Mouse (Mus musculus) A20 (cell line): ENCODE measurements around the gene Pdzd2.

Experiments
- DNase-seq: peaks from one replicate; pipeline ENCODE4 v3.0.0-alpha.2; 2011; ENCODE audit warnings: low read depth, low spot score

Gene Pdzd2

DNA sequence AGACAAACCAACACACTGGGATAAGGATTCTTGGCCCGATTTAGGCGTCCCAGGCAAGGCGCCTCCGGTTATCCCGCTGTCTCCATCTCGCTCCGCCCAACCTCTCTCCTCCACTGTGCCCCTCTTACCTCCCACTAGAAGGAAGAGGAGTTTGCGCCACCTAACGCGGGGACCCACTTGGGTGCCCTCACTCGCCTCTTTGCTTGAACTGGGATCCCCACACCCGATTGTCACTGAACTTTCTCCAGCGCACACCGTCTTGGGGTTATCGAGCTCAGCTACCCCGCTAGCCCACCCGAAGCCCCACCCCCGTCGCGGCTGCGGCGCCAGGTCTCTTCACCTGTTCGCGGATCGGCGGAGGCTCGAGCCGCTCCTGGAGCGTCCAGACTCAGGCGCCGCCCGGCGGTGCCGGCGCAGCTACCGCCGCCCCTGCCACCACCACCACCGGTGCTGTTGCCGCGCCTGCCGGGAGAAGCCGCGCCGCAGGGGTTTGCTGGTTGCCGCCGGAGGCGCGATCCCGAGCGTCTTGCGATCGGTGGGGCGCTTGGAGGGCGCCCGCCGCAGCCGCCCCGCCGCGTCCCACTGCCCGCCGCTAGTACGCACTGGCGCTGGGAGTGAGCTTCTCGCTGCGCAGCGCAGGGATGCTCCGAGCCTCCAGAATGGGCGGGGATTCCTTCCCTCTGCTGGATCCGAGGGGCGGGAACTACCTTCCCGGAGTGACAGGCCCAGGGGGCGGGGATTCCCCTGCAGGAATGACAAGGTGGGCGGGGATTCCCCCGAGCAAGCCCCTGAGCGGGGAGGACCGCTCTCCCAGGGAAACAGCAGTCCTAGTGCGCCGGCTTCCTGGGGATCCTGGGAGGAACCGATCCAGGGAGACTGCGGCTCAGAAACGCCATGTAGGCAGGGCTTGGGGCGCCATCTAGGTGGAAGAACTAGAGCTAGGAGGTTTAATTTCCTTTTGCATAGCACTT lies at the start of gene Pdzd2:
Gene Pdzd2, minus strand, starts transcription at position 648 of the 971 bp plus-strand sequence.
- no peak for DNase-seq

DNA sequence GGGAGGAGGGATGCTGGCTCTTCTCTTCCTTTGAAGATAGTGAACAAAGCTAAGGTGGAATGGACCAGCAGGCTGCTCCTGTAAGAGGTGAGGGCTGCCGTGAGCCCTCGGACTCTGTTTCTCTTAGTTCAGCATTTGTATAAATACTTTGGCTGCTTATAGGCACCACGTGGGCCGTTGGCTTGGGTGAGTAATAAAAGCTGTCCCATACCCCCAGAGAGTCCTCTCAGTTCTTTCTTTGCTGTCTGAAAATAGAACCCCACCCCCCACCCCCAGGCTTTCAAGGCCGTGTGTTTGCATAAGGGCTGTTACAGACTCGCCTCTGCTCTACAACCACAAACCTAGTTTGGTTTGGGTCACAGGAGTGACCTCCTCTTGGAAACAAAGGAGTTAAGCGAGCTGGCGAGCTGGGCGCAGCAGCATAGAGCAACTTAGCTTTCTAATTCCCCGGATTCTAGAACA lies 49.7 kb upstream of the Pdzd2 start:
- DNase-seq = peak; percentile 86

DNA sequence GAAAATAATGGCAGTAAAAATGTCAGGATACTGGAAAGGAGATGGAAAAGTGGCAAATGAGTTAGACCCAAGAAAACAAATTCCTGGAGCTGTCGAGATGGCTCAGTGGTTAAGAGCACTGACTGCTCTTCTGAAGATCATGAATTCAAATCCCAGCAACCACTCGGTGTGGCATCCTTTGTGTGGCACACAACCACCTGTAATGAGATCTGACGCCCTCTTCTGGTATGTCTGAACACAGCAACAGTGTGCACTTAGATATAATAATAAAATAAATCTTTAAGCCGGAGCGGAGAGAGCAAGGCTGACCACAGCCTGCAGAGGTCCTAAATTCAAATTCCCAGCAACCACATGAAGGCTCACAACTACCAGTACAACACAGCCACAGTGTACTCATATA lies 48.8 kb upstream of the Pdzd2 start:
- DNase-seq = peak; percentile 51

DNA sequence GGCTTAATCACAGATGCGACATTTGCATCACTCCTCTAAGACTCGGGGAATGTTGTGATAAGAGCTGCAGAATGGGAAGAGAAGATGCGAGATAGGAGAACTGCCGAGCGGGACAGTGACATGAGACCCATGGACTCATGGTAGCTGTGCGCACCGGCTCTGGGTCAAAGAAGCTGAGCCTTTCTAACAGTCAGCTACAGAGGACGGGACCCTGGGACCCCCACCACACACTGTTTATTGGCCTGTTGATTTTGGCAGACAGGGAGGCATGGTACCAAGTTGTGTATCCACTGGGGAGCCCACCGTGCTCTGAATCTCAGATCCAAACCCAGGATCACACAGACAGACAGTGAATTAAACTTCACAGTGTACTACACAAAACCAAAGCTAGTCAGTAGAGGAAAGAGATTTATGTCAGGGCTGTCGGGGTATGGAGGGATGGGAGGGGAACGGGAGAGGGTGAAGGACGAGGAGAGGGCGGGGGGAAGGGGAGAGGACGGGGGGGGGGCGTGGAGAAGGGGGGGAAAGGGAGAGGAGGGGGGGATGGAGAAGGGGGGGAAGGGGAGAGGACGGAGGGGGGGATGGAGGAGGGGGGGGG lies 42.1 kb upstream of the Pdzd2 start:
- no peak for DNase-seq

DNA sequence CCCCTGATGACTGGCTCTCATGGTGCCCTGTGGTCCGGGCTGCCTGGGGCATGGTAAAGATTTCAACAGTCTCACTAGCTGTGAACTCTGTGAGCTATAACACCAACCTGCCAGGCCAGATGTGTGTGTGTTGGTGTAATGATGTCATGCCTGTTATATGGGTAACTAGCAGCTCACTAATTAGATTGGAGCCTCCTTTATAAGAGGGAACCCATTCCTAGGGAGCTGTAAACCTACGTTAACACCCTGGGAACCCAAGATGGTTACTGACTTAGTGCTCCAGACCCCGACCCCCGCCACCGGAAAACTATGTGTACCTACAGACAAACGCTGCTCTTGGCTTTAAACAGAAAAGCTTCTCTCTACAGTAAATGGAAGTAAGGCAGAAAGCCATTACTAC lies 41.6 kb upstream of the Pdzd2 start:
- DNase-seq = no peak

DNA sequence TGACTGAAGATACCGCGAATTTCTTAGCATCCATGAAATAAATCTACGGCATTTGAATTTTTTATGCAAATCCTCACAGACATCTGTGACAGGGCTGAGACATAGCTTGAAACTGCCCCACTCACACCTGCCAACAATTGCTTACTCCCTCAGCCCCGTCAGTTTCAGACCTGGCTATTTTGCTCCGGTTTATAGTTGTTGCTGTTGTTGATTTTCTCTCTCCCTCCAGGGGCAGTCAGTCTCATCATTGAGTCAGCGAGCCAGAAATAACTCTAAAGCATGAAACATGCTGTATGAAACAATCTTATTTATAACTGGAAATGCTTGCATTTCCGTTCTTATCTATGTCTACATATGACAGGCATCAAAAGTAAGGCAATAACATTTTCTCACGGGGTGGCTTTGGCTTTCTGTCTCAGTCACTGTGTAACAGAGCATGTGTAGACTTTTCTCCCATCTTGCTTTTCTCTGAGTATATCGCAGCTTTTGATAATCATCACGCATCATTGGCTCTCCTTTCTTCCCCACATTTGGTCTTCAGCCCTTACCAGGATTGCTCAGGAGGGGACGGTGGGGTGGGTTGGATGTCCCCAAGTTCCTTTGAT lies 34.5 kb upstream of the Pdzd2 start:
- peak; percentile 76 for DNase-seq

DNA sequence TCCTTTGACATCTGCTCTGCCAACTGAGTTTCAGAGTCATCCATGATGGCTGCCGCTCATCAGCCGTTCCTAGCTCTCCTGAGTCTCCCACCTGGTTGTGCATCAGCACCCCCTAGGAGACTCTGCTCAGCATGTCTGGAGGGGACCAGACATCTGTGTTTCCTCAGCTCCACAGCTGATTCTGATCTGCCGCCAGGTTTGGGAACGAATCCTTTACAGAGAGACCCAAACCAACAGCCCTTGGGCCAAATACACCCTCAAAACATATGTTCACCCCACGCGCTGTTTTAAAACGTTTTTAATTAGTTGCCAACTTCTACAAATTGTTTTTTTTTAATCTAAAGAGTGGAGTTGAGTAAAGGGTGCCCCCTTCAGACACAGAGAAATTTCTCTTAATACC lies 31.2 kb upstream of the Pdzd2 start:
- no peak for DNase-seq

DNA sequence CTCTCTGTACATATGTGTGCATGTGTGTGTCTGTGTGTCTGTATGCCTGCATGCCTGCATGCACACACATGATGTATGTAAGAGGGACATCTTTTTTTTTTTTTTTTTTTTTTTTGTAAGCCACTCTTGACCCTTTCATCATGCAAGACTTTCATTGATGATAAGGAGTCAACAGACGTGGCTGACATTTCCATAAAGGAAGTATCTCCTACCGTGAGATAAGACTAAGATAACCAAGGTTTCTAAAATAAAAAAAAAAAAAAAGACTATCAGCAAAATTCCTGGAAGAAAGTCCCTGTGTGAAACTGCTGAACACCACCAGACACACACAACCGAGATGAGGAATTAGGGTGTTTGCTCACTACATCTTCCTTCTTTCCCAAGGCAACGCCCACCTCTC lies 27.1 kb upstream of the Pdzd2 start:
- DNase-seq = no peak

DNA sequence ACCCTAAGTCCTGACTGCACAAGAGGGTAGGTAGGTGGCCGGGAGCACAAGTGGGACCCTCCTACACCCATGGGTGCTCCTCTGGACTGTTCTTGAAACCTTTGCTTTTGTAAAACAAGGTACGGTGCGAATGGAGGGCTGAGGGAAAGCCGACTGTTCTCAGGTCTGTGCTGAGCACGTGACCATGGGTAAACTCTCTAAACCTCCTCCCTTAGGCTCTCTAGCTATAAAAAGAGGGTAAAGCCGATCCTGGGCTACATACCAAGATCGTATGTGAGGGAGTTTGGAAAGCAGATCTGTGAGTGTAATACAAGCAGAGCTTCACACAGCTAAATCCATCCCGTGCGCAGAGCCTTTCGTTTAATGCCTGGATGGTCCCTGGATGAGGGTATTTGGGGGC lies 23.4 kb upstream of the Pdzd2 start:
- no peak for DNase-seq

DNA sequence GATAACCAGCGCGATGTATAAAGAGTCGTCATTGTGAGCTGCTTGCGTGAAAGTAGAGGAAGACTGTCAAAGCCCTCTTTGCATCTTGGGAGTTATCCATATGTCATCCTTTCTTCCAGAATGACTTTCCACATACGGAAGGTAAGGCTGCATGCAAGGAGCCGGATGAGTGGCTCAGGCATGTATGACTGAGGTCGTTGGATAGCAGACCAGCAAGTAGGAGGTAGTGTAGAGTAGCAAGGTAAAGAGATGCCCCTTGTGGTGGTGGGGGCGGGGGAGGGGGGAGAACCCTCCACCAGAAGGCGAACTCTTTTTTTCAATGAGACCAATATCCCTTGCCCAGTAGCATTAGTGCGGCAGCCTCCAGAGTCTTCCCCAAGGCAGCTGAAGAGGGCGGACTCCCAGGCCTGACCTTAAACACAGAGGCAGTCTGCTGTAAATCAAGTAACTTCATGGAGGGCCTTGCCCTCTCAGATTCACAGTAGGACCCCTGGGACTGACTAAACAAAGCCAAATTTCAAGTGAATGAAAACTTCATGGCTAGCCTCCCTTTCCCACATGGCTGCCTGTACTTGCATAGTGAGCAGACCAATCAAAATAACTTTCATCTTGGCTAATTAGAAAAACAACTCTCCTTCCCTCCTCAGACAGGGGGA lies 22.7 kb upstream of the Pdzd2 start:
- no peak for DNase-seq

DNA sequence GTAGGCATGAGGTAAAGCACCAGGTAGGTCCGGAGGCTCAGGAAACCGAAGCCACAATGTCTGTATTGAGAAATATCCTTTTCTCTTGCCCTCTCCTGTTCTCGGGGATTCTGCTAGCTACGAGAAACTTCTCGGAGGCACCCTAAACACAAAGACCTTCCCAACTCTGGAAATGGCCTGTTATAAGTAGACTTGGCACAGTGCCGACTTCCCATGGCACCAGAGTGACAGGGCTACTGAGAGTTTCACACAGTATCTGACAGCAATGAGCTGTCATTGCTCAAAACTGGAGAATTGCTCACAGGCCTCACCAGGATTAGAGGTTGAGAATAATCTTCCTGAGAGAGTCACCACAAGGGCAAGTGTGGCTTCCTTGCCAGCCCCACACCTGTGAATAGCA lies 21.0 kb upstream of the Pdzd2 start:
- no peak for DNase-seq

DNA sequence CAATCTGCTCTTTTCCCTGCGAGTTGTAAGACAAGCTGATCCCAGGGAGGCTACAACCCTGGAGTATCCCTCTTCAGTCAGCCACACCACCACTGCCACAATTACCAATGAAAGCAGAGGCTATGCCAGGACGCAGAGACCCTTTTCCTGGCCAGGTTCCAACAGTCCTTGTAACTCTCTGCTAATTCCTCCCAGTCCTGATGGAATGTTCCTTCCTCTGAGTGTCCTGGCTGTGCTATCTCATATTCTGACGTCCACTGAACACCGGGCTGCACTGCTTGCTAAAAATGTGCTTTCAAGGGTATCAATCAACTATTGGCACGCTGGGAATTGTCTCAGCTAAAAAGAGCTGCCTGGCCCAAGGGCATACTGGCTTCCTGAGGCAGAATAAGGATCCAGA lies 18.7 kb upstream of the Pdzd2 start:
- no peak for DNase-seq

DNA sequence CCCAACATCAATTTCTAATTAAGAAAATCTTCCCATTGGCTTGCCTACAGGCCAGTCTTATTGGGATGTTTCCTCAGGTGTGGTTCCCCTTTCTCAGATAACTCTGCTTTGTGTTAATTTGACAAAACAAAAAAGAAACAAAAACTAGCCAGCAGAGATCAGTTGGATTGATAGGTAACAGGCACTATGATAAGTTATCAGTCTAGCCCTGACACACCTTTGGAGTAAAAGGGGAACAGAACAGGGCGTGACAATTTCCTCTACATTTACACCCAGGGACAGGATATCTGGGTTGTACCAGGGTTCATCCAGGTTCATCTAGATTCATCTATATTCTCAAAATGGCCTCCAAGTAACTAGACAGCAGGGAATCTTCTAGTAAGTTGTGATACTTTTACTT lies 18.0 kb upstream of the Pdzd2 start:
- no peak for DNase-seq

DNA sequence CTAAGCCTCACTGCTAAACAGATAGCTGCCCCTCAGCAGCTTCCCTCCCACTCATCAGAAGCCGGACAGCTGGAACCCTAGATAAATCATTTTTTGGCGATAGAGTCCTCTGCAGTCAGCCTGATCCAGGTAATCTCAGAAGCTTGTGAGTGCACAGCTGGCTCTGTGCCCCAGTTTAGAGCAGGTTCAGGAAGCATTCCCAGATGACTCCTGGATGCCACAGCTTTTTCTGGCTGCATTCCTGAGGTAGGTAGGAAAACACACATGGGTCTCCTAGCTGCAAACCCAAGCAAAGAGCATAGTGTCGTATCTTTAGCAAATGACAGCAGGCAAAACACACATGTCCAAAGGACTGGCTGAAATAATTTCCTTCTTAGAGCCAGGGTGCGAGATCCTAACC lies 13.5 kb upstream of the Pdzd2 start:
- no peak for DNase-seq

DNA sequence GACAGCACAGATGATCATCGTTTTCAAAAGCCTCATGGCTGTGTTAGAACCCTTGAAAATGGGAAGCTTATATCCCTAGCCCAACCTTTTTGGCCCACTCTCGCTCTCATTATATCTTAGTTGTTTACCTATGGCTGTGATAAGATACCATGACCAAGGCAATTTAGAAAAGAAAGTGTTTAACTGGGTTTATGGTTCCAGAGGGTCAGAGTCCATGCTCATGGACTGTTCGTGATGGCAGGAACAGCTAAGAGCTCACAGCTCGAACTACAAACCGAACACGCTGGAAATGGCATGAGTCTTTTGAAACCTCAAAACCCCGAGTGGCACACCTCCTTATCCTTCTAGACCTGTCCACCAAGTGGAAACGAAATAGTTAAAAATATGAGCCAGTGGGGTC lies 11.2 kb upstream of the Pdzd2 start:
- DNase-seq = no peak

DNA sequence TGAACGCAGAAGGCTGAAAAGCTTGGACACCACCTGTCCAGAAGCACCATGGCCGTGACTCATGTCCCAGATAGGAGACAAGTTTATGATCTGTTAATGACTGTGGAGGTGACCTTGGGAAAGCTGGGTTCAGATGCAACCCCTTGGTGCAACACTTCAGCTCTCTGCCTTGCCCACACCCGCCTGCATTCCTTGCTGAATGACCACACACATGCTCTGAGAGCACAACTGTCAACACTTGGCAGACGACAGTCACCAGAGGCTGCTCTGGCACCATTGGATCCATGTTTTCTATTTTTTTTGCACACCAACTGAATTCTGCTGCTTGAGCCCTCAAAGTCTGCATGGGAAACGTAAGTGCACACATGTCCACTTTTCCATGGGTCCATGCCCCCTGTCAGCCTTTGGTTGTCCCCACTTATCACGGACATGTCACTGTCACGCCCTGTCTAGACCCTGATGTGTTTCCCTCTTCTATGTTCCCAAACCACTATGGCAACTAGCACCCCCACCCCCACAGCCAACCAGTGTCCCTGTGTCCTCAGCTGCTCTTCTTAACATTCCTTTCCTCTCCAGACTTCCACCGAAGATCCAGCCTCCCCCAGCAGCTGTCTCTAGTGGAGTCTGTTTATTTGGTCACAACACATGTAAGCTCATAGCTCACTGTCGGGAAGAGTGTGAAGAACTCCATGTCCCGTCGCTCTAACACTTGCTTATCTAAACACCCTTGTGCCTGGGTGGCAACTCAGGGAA lies 10.0 kb upstream of the Pdzd2 start:
- DNase-seq = no peak

DNA sequence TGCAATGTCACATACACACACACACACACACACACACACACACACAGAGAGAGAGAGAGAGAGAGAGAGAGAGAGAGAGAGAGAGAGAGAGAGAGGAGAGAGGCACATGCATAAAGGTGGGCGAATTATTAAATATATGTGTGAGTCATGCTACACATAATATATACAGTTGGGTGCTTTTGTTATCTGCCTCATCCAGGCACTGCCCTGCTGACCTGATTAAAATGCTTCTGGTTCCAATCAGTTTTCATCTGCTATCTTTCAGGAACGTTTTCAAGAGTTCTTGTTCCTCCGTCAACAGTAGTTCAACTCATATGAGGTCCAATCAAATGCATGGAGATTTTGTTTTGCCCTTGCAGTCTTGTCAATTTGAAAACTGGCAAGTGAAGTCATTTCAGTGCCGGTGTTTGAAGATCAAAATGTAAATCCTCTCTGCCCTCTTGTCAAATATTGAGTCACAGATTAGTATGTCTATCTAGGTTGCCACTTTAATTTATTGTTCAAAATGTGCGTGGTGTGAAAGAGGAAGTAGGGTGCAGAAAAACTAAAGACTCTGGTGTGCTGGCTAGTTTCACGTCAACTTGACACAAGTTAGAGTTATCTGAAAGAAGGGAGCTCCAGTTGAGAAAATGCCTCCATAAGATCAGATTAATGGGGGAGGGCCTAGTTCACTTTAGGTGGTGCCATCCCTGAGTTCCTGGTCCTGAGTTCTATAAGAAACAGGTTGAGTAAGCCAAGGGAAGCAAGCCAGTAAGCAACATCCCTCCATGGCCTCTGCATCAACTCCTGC lies 2.6 kb upstream of the Pdzd2 start:
- peak; percentile 24 for DNase-seq

DNA sequence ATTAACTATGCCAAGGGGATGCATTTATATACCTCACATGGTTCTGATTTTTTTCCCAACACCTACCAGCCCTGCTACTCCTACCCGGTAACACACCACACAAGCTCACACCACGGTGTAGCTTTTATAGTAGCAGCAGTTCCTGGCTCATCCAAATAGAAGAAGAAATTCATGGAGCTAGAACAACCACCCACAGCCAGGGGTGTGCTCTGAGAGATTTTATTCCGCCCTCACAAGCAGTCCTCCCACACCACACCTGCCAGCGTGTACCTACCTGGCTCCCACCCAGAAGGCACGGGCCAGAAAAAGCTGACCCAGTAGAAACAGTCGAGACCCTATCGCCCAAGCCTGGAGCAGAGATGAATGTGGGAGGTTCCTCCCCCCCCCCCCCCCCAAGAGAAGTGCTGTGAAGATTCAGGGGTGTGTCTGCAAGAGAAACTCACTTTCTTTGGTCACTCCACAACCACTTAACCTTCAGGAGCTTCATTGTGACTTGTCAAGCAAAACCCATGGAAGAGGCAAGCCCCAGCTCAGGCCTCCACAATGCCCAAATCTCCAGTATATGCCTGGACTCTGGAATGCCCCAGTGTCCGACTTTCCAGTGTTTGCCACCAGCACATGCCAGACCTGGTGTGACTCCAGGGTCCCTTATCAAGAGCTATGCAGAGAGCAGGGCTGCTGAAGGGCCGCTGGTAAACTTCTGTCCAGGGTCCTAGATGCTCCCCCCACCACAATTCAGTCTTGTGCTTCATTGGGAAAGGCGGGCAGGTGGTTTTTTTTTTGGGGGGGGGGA lies 1.2 kb downstream of the Pdzd2 start:
- DNase-seq = no peak

DNA sequence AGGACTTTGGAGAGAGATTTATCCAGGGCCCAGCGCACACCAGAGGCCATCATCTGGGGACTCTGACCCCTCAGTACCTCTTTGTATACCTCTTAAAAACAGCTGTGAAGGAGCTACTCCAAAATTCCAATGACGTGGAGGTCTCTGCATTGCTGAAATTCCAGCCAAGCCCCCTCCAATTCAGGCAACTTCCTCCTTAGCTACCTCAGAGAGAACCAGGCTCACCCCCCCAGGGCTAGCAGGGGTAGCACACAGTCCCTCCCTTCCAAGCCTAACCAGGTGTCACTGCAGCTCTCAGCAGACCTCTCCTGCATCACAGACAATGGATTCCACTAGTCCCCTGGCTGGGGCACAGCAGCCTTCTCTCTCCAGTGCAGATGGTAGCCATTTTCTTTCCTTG lies 4.5 kb downstream of the Pdzd2 start:
- DNase-seq = no peak

DNA sequence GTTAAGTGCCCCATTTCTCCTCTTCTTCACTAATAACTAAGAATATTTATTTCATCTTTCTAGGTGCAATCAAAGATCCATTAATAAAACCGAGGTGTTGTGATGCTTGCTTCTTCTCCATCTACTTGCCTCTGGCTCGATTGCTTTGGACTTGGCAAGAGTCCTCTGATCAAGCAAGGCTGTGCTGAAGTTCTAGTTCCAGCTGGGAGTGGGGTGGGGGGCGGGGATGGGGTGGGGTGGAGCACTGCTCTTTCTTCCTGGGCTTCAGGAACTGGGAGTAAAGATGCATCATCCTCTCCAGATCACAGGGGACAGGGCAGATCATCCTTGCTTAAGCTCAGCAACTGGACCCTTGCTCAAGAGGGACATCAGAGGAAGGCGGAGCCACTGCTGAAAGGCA lies 5.5 kb downstream of the Pdzd2 start:
- DNase-seq = no peak
